Mouse (Mus musculus) megakaryocyte, embryonic 14.5 days (primary cell): Measurements from ENCODE around the gene Ocln.

Experiments used
- FLI1 ChIP-seq: IDR thresholded peaks from 2 replicates; pipeline ENCODE4 v1.6.1; 2012; ENCODE audit warnings: low read length, inconsistent platforms, mixed read lengths
- GATA1 ChIP-seq: IDR thresholded peaks from 3 replicates; pipeline ENCODE4 v1.6.1; 2012; ENCODE audit warnings: mixed read lengths, low read length, inconsistent platforms, borderline replicate concordance

- no peak for TF ChIP-seq GATA1
- TF ChIP-seq FLI1: no peak
Measured at GRCm38 (mm10) chr13:100552009-100552368, 529 bp downstream of the Ocln start.
